Mouse (Mus musculus): ENCODE results near the gene Nrxn3. TPM values are rescaled to one million over a fixed set of nuclear protein-coding genes. Genes with fewer than 3 reads are reported as not detected.
A peak's percentile ranks its signal among the peaks of the same experiment; 100 is the strongest.

Gene Nrxn3
- polyA plus RNA-seq, 1 experiment from 2014 or later: 94.1 TPM

DNA sequence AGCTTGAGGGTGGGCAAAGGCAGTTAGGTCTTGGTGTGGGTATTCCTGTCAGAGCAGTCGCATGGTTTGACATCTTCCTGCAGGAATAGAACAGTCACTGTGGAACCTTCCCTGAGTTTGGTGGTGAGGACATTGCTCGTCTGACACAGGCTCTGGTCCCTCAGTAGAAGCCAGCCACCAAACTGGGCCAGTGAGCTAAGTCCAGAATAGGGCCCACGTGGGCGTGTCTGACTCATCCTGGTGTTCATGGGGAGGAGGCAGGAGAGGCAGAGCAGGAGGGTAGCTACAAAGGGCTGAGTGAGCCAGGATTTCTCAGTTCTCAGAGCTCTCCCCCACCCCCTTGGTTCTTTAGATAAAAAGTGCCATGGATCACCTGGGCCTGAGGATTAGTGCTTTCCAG is 15.9 kb downstream of the Nrxn3 start:
- H3K4me3 ChIP-seq: no peak overlapping the region
- H3K36me3 ChIP-seq: no peaks in the 10 kb centered on the region
- no peak overlapping the region for H3K27ac ChIP-seq (replicated peaks)
- no peaks in the 10 kb centered on the region for H3K27me3 ChIP-seq
- no peak for ATAC-seq (ENCODE audit: low FRiP score, low read depth)
- WGBS: 83% methylated on average over 4 of the region's 4 CpGs
- H3K9ac ChIP-seq: no peak overlapping the region
- no peak overlapping the region for H3K4me2 ChIP-seq
- no peaks in the 10 kb centered on the region for H3K4me1 ChIP-seq (replicated peaks)
- no peaks in the 10 kb centered on the region for H3K9me3 ChIP-seq

DNA sequence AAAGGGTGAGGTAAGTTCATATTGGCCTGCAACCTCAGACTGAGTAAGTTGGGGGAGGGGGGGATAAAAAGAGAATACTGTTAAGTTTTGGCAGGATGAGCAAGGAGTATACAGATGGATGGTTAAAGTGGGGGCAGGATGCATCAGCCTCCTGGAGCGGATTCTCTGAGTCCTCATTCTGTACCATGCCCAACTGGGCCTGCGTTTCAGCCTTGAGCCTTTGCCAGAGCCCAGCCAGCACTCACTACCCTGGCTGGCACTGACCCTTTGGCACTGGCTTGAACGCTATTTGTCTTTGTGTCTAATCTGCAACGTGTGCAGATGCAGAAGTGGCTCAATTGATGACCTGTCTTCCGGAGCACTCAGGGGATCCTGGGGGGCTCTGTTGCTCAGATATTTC is 24.1 kb downstream of the Nrxn3 start:
- Histone ChIP-seq H3K36me3 (no peaks in the 10 kb centered on the region), H3K9me3 (no peaks in the 10 kb centered on the region), H3K4me1 (replicated peaks) (no peaks in the 10 kb centered on the region), H3K9ac (no peak overlapping the region), H3K27me3 (no peaks in the 10 kb centered on the region), H3K27ac (replicated peaks) (no peak overlapping the region), H3K4me3 (no peak overlapping the region), H3K4me2 (no peak overlapping the region)
- peak; percentile 76; the same call in 1 of the 2 replicates for ATAC-seq (ENCODE audit: low FRiP score, low read depth)
- 52% methylated on average over 5 of the region's 5 CpGs for WGBS

DNA sequence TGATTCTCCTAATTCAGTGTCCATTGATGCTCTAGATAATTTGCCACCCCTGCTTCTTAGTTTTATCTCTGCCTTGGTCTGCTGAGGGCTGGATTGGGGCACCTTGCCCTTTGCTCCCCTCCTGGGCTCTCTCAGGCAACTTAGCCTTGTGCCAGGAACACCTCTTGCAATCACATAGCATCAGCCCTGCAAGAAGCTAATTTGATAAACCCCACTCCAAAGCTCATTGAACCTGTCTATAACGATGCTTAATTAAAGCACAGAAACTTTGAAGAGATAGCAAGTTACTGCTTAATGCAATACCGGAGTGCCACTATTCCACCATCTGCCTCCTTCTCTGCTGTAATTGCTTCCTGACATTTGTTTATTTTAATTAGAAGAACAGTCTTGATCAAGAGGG is 42.1 kb downstream of the Nrxn3 start:
- Histone ChIP-seq H3K4me1 (replicated peaks) (no peaks in the 10 kb centered on the region), H3K4me3 (no peak overlapping the region), H3K9me3 (no peaks in the 10 kb centered on the region), H3K27me3 (no peaks in the 10 kb centered on the region), H3K4me2 (no peak overlapping the region), H3K27ac (replicated peaks) (no peak overlapping the region), H3K36me3 (no peaks in the 10 kb centered on the region), H3K9ac (no peak overlapping the region)
- no peak for ATAC-seq (ENCODE audit: low FRiP score, low read depth)
- WGBS: 72% methylated on average over 2 of the region's 2 CpGs

DNA sequence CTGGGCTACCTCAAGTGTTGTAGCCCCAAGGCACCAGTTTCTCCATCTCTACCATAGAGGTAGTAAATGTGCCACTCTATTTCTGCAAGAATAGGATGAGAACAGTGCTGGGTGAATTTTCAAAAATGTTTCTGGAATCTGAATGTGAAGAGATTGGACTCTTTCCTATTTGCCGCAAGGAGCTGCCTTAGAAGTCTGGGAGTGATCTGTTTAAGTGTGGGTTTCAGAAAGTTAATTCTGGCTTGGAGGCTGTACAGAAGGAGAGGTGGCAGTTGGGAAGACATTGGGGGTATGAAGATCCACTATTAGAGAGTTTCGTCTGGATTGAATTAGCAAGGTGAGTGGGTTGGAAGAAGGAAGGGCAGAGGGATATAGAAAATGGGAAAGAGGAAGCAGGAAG is 52.0 kb downstream of the Nrxn3 start:
- H3K4me3 ChIP-seq: no peak overlapping the region
- WGBS: 91% methylated on average over 2 of the region's 2 CpGs
- ATAC-seq (ENCODE audit: low FRiP score, low read depth): no peak

DNA sequence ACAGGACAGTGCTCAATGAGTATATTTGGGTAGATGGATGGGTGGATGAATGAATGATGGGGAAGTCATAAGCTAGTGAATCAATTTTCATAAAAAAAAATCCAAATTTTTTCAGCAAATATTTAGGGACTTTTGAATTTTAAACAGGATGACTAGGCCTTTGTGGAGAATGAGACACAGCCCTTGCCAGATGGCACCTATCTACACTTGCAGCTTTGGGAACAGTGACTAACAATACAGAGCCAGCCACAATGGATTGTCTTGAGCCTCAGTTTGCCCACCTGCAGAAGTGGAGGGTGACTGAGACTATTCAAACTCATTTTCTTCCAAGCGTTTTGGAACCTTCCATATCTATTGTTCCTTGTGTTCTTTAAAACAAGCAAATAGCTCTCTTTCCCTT is 55.4 kb downstream of the Nrxn3 start:
- no peak overlapping the region for H3K9ac ChIP-seq
- 94% methylated on average over 1 of the region's 1 CpGs for WGBS

More for the DNA sequence above, 52.0 kb downstream of the Nrxn3 start:
- Histone ChIP-seq H3K9ac (no peak overlapping the region), H3K9me3 (no peaks in the 10 kb centered on the region), H3K27ac (replicated peaks) (no peak overlapping the region), H3K36me3 (no peaks in the 10 kb centered on the region), H3K27me3 (no peaks in the 10 kb centered on the region), H3K4me2 (no peak overlapping the region), H3K4me1 (replicated peaks) (no peaks in the 10 kb centered on the region)

DNA sequence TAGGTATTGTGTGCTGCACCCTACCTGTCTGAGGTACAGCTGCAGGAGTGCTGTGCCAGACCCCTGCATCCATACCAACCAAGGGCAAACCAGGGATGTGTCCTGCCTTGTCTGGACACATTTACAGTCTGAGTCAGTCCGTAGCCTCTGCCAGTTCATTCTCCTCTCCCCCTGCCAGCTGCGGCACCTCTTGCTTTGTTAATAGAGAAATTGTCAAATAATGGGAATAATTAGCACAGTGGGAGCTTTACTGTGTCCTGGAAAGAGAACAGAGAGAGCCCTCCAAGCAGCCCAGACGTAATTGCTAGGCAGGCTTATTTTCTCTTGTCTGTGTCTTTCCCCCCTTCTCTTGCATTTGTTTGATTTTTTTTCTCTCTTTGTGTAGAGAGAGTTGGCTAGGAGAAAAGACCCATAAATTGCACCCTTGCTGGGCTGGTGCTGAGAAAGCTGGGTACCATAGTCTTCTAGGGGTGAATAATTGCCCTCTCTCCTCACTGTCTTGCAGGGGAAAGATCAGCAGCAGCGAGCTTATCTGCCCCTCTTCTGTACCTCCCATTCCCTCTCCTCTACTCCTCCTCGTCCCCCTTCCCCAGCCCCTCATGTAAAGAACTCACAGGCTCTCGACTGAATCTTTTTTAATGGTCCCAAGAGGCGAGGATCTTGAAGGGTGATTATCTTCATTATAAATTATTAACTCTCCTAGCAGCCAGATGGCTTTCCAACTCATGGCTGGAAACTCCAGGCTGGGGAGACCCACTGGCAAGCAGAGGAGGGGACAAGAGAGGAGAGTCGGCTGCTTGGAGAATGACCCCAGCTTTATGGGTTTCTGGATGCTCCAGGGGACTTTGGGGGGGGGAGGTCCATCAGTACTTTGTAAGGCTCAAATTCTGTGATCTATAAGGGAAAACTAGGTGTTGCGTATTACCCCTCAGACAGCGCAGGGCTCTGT is 61.8 kb downstream of the Nrxn3 start:
- no peak overlapping the region for H3K4me2 ChIP-seq
- no peaks in the 10 kb centered on the region for H3K27me3 ChIP-seq
- H3K36me3 ChIP-seq: no peaks in the 10 kb centered on the region
- peak; percentile 51; the same call in 1 of the 2 replicates for ATAC-seq (ENCODE audit: low FRiP score, low read depth)
- H3K9ac ChIP-seq: no peak overlapping the region
- H3K27ac ChIP-seq (replicated peaks): 0 out of 2 replicates have a peak overlapping the region, but pooled peaks have one; percentile 25
- no peak overlapping the region for H3K4me3 ChIP-seq
- no peaks in the 10 kb centered on the region for H3K9me3 ChIP-seq
- peaks cover 10% of the 10 kb centered on the region for H3K4me1 ChIP-seq (replicated peaks)
- WGBS: 28% methylated on average over 10 of the region's 10 CpGs

More for the DNA sequence above, 55.4 kb downstream of the Nrxn3 start:
- no peak for ATAC-seq (ENCODE audit: low FRiP score, low read depth)
- Histone ChIP-seq H3K36me3 (no peaks in the 10 kb centered on the region), H3K4me3 (no peak overlapping the region), H3K4me2 (no peak overlapping the region), H3K4me1 (replicated peaks) (no peaks in the 10 kb centered on the region), H3K27me3 (no peaks in the 10 kb centered on the region), H3K27ac (replicated peaks) (no peak overlapping the region), H3K9me3 (no peaks in the 10 kb centered on the region)

DNA sequence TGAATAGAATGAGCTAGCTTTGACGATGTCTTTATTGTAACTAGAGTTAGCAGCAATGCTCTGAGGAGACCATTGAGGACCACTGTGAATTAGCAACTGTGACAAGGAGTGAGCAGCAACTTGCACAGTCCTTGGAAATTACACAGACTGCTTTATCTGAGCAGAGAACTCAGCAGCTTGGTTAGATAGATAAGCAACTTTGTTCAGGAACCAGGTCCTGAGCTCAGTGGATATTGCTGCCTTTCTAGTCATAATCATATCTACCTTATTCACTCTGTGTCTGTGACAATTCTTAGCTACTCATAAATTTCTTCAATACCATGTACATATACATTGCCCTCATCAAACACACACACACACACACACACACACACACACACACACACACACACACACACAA is 70.6 kb downstream of the Nrxn3 start:
- WGBS: 84% methylated on average over 1 of the region's 1 CpGs
- Histone ChIP-seq H3K27me3 (no peaks in the 10 kb centered on the region), H3K27ac (replicated peaks) (no peak overlapping the region), H3K4me3 (no peak overlapping the region), H3K9ac (no peak overlapping the region), H3K9me3 (no peaks in the 10 kb centered on the region), H3K36me3 (no peaks in the 10 kb centered on the region; the same call in none of the 2 replicates), H3K4me2 (no peak overlapping the region), H3K4me1 (replicated peaks) (no peaks in the 10 kb centered on the region)
- ATAC-seq (ENCODE audit: low FRiP score, low read depth): no peak

DNA sequence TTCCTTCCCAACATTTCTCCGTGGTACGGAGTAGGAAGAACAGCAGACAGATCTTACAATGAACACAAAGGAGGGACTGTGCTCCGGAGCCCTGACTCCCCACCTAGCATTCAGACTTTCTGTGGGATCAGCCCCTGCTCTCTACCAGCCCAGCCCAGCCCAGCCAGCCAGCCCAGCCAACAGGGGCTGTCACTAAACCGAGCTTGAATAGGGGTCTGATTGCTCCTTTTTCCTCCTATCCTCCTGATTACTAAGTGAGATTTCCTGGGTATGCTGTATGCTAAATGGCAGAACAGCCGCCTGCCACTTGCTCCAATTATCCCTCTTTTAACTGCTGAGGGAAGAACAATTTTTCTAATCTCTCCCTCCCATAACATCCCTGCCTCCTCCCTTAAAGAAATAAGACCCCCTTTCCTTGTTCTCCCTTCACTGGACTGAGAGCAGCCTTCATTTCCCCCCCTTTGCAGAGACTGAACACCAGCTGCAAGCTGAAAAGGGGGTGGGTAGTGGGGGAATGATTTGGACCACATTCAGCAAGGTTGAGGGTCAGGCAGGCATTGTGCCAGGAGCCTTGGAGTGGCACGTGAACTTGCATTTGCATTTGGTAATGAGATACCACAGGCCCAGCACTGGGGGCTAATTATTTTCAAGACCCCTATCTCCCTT is 78.4 kb downstream of the Nrxn3 start:
- no peaks in the 10 kb centered on the region for H3K9me3 ChIP-seq
- peak; percentile 89 for ATAC-seq (ENCODE audit: low FRiP score, low read depth)

DNA sequence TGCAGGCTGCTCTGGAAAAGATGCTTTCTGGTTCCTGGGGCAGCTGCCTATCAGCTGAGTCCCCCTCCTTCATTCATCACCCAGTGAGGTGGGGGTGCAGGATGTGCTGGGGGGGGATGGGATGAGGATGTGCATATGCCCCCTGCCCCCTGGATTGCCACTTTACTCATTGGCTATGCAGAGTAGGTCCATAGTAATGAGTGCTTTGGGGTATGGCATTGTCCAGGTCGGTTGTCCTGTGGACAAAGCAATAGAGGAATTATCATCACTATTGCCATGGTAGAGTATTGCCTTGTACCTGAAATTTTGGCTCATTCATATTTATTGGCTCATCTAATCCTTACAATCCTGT is 79.0 kb downstream of the Nrxn3 start:
- no peak; the same call in 1 of the 2 replicates for ATAC-seq (ENCODE audit: low FRiP score, low read depth)
- H3K27me3 ChIP-seq: no peaks in the 10 kb centered on the region
- H3K4me3 ChIP-seq: no peak overlapping the region
- 13% methylated on average over 1 of the region's 1 CpGs for WGBS
- H3K4me2 ChIP-seq: peak overlapping the region; percentile 13; the same call in 1 of the 2 replicates
- no peak overlapping the region for H3K9ac ChIP-seq
- H3K27ac ChIP-seq (replicated peaks): peak overlapping the region; percentile 12; the same call in 1 of the 2 replicates
- peaks cover 16% of the 10 kb centered on the region for H3K4me1 ChIP-seq (replicated peaks)
- H3K36me3 ChIP-seq: no peaks in the 10 kb centered on the region
- no peaks in the 10 kb centered on the region for H3K9me3 ChIP-seq

More for the DNA sequence above, 78.4 kb downstream of the Nrxn3 start:
- H3K27ac ChIP-seq (replicated peaks): peak overlapping the region; percentile 67
- H3K36me3 ChIP-seq: no peaks in the 10 kb centered on the region; the same call in 1 of the 2 replicates
- peak overlapping the region; percentile 13 for H3K4me2 ChIP-seq
- 5% methylated on average over 6 of the region's 6 CpGs for WGBS
- H3K4me3 ChIP-seq: no peak overlapping the region
- no peak overlapping the region for H3K9ac ChIP-seq
- peaks cover 16% of the 10 kb centered on the region for H3K4me1 ChIP-seq (replicated peaks)
- no peaks in the 10 kb centered on the region for H3K27me3 ChIP-seq

DNA sequence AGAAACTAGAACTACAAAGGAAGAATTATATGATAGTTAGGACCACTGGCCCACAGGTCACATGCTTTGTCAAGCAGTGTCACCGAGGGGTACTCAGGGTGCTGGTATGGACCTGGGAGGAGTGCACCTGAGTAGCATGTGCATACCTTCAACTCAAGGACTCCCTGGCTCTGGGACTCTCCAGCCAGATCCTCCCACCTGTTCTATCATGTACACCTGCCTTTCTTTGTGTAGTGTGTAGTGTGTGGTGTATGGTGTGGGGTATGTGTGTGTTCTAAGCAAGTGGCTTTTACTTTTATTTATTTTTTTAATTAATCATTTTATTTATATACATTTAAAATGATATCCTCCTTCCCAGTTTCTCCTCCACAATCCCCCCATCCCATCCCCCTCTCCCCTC is 86.3 kb downstream of the Nrxn3 start:
- no peaks in the 10 kb centered on the region for H3K36me3 ChIP-seq
- no peak overlapping the region for H3K4me2 ChIP-seq
- H3K4me1 ChIP-seq (replicated peaks): peaks cover 6% of the 10 kb centered on the region; the same call in 1 of the 2 replicates
- H3K4me3 ChIP-seq: no peak overlapping the region
- H3K27ac ChIP-seq (replicated peaks): no peak overlapping the region
- ATAC-seq (ENCODE audit: low FRiP score, low read depth): no peak; the same call in 1 of the 2 replicates
- no peaks in the 10 kb centered on the region for H3K9me3 ChIP-seq
- no peak overlapping the region for H3K9ac ChIP-seq
- WGBS: 96% methylated on average over 1 of the region's 1 CpGs
- H3K27me3 ChIP-seq: no peaks in the 10 kb centered on the region

DNA sequence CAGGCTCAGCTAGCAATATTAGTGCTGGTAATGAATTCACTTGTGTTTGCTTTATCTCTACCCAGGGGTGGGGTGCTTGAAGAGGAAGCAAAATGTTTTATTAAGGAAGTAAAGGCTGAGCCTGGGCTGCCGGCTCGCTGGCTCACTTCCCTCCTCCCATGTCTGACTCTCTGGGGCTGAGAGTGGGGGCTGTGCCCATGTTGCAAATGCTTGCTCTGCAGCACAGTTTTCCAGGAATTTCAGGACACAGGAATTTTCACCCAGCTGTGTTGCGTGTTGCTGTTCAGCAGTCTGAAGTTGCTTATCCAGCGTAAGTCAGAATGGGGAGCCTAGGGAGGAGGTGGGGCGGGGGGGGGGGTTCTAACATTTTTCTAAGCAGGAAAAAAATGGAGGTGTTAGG is 89.5 kb downstream of the Nrxn3 start:
- Histone ChIP-seq H3K4me3 (no peak overlapping the region), H3K36me3 (no peaks in the 10 kb centered on the region), H3K4me1 (replicated peaks) (peaks cover 6% of the 10 kb centered on the region; the same call in 1 of the 2 replicates), H3K9me3 (no peaks in the 10 kb centered on the region), H3K9ac (no peak overlapping the region), H3K27me3 (no peaks in the 10 kb centered on the region), H3K27ac (replicated peaks) (no peak overlapping the region), H3K4me2 (no peak overlapping the region)
- ATAC-seq (ENCODE audit: low FRiP score, low read depth): peak; percentile 48; the same call in 1 of the 2 replicates
- 48% methylated on average over 5 of the region's 5 CpGs for whole genome bisulfite sequencing

DNA sequence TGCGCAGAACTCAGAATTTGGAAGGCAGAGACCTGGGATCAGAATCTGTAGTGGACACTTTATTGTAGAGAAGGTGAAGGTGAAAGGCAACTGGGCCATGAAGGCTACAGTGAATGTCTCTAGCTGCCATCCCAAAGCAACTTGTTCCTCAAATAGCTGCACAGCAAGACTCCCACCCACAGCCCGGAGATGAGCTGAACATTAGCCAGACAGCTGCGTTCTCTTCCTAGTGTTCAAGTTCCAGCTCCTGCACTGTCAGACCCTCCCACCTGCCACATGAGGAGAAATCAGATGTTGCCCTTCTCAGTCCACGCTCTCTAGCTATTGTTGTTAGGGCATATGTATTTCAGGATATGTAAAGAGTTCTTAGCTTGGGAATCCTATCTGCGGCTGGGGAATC is 94.2 kb downstream of the Nrxn3 start:
- no peak for ATAC-seq (ENCODE audit: low FRiP score, low read depth)
- no peaks in the 10 kb centered on the region for H3K9me3 ChIP-seq
- H3K27ac ChIP-seq (replicated peaks): no peak overlapping the region
- no peak overlapping the region for H3K4me2 ChIP-seq
- no peak overlapping the region for H3K4me3 ChIP-seq
- peaks cover 12% of the 10 kb centered on the region; the same call in 1 of the 2 replicates for H3K4me1 ChIP-seq (replicated peaks)
- no peak overlapping the region for H3K9ac ChIP-seq
- WGBS: 77% methylated on average over 5 of the region's 5 CpGs
- H3K36me3 ChIP-seq: no peaks in the 10 kb centered on the region
- no peaks in the 10 kb centered on the region for H3K27me3 ChIP-seq
